Mouse (Mus musculus) embryonic stem cell, embryonic (primary cell): ENCODE measurements around the gene 9430097D07Rik.

ENCODE experiments used
- CTCF ChIA-PET, 4 experiments: fragments of 300-600 bp in 2 of 4; fragments of 350-600 bp in 2 of 4; sonication (Branson Sonifier 250); formaldehyde crosslinking; loops; one replicate each; lab custom pipeline; 2022; ENCODE audit warnings: inconsistent platforms in 2 of 4; lab: Charles Lee
- POLR2A ChIA-PET, 4 experiments: fragments of 300-600 bp in 2 of 4; fragments of 350-600 bp in 2 of 4; sonication (Branson Sonifier 250); formaldehyde crosslinking; loops; one replicate each; lab custom pipeline; 2022; ENCODE audit warnings: antibody characterized with exemption in 4 of 4, inconsistent platforms in 1 of 4; lab: Charles Lee

The 9430097D07Rik gene

GRCm38 (mm10) chr2:32537360-32537905, 38.1 kb downstream of the 9430097D07Rik start:
- CTCF ChIA-PET: interaction anchor here (0.8 to 3.9 kb wide), 11 partner anchors 29 to 300 kb away, joined by 3 to 18 read pairs (median 4); partner anchors contain the start of genes 9430097D07Rik (in 1 of the 4) and Pip5kl1 (in 1 of the 4)
- POLR2A ChIA-PET: interaction anchor here (0.6 to 4.4 kb wide), 50 partner anchors 8 to 325 kb away, joined by 3 to 37 read pairs (median 4); partner anchors contain the start of genes Dpm2 (in 2 of the 4), Cdk9 (in 1 of the 4), Eng (in 1 of the 4) and St6galnac4 (in 1 of the 4)

- ChIA-PET CTCF (interaction anchor here (0.6 to 3.9 kb wide), 15 partner anchors 13 to 300 kb away, joined by 3 to 18 read pairs (median 4); partner anchors contain the start of genes 9430097D07Rik (in 1 of the 4) and Pip5kl1 (in 1 of the 4)), POLR2A (interaction anchor here (0.5 to 4.4 kb wide), 71 partner anchors 8 to 466 kb away, joined by 3 to 37 read pairs (median 4); partner anchors contain the start of genes Dpm2 (in 3 of the 4), St6galnac4 (in 2 of the 4), 9430097D07Rik (in 1 of the 4) and Cdk9 (in 1 of the 4))
Measured at GRCm38 (mm10) chr2:32536634-32537359, 38.7 kb downstream of the 9430097D07Rik start.

GRCm38 (mm10) chr2:32536086-32536633, 39.3 kb downstream of the 9430097D07Rik start:
- POLR2A ChIA-PET: interaction anchor here (0.5 to 4.4 kb wide), 64 partner anchors 8 to 557 kb away, joined by 3 to 37 read pairs (median 4); partner anchors contain the start of genes Dpm2 (in 3 of the 4), St6galnac4 (in 2 of the 4), 9430097D07Rik (in 1 of the 4) and Pip5kl1 (in 1 of the 4)
- CTCF ChIA-PET: interaction anchor here (0.6 to 3.9 kb wide), 12 partner anchors 14 to 131 kb away, joined by 3 to 18 read pairs (median 4); no protein-coding TSS in a partner anchor

- POLR2A ChIA-PET: interaction anchor here in 3 of 4 experiments (0.6 to 4.4 kb wide), 43 partner anchors 8 to 426 kb away, joined by 3 to 37 read pairs (median 4); partner anchors contain the start of genes Dpm2 (in 3 of the 3), 9430097D07Rik (in 1 of the 3), Lrsam1 (in 1 of the 3) and Pip5kl1 (in 1 of the 3)
Measured at GRCm38 (mm10) chr2:32535501-32535991, 39.9 kb downstream of the 9430097D07Rik start.

GRCm38 (mm10) chr2:32534733-32535471, 40.6 kb downstream of the 9430097D07Rik start, which contains the start of gene Fam102a:
Fam102a (plus strand) TSS chr2:32535332.
- ChIA-PET POLR2A (interaction anchor here in 3 of 4 experiments (0.6 to 4.4 kb wide), 34 partner anchors 9 to 426 kb away, joined by 3 to 37 read pairs (median 4); partner anchors contain the start of genes Dpm2 (in 2 of the 3), Lrsam1 (in 1 of the 3), Rpl12 (in 1 of the 3) and Slc25a25 (in 1 of the 3)), CTCF (interaction anchor here in 2 of 4 experiments (0.5 to 3.9 kb wide), 5 partner anchors 31 to 374 kb away, joined by 3 to 18 read pairs (median 4); no protein-coding TSS in a partner anchor)

More at GRCm38 (mm10) chr2:32535501-32535991, 39.9 kb downstream of the 9430097D07Rik start:
- CTCF ChIA-PET: interaction anchor here in 2 of 4 experiments (0.5 to 3.9 kb wide), 4 partner anchors 31 to 375 kb away, joined by 3 to 18 read pairs (median 4); no protein-coding TSS in a partner anchor

- CTCF ChIA-PET: interaction anchor here in 1 of 4 experiments (0.6 to 3.9 kb wide), 3 partner anchors 45 to 140 kb away, joined by 4 to 18 read pairs (median 6); no protein-coding TSS in a partner anchor
- POLR2A ChIA-PET: interaction anchor here in 3 of 4 experiments (0.6 to 4.4 kb wide), 29 partner anchors 8 to 427 kb away, joined by 3 to 37 read pairs (median 4); partner anchors contain the start of genes Dpm2 (in 1 of the 3), Lrsam1 (in 1 of the 3) and Rpl12 (in 1 of the 3)
Measured at GRCm38 (mm10) chr2:32534061-32534732, 41.3 kb downstream of the 9430097D07Rik start.

- ChIA-PET CTCF (interaction anchor here in 1 of 4 experiments (0.6 kb wide), 1 partner anchor 70 kb away, joined by 3 read pairs; no protein-coding TSS in a partner anchor), POLR2A (interaction anchor here in 2 of 4 experiments (0.6 to 4.4 kb wide), 10 partner anchors 8 to 102 kb away, joined by 3 to 37 read pairs (median 4); partner anchors contain the start of gene Dpm2 (in 1 of the 2))
Measured at GRCm38 (mm10) chr2:32533163-32533562, 42.3 kb downstream of the 9430097D07Rik start.

- CTCF ChIA-PET: no interaction called here
- POLR2A ChIA-PET: no interaction called here
Measured at GRCm38 (mm10) chr2:32530479-32530878, 45.0 kb downstream of the 9430097D07Rik start.

- POLR2A ChIA-PET: interaction anchor here in 3 of 4 experiments (0.6 to 1.3 kb wide), 7 partner anchors 8 to 187 kb away, joined by 3 to 5 read pairs (median 3); partner anchors contain the start of gene Dpm2 (in 1 of the 3)
- CTCF ChIA-PET: interaction anchor here in 2 of 4 experiments (0.5 to 1.2 kb wide), 2 partner anchors 41 to 45 kb away, joined by 4 to 5 read pairs; no protein-coding TSS in a partner anchor
Measured at GRCm38 (mm10) chr2:32528326-32528725, 47.2 kb downstream of the 9430097D07Rik start.

GRCm38 (mm10) chr2:32527468-32527966, 48.0 kb downstream of the 9430097D07Rik start:
- POLR2A ChIA-PET: interaction anchor here (0.5 to 1.3 kb wide), 5 partner anchors 8 to 122 kb away, joined by 3 to 4 read pairs (median 3); no protein-coding TSS in a partner anchor

GRCm38 (mm10) chr2:32525816-32526215, 49.7 kb downstream of the 9430097D07Rik start:
- POLR2A ChIA-PET: interaction anchor here in 3 of 4 experiments (0.7 to 3.8 kb wide), 11 partner anchors 8 to 238 kb away, joined by 3 to 37 read pairs (median 3); partner anchors contain the start of genes Fam102a (in 2 of the 3), Swi5 (in 2 of the 3) and Dpm2 (in 1 of the 3)
- CTCF ChIA-PET: interaction anchor here in 1 of 4 experiments (1.2 kb wide), 1 partner anchor 57 kb away, joined by 3 read pairs; no protein-coding TSS in a partner anchor

More at GRCm38 (mm10) chr2:32527468-32527966, 48.0 kb downstream of the 9430097D07Rik start:
- CTCF ChIA-PET: no interaction called here

GRCm38 (mm10) chr2:32524536-32525031, 50.9 kb downstream of the 9430097D07Rik start:
- ChIA-PET POLR2A (interaction anchor here in 3 of 4 experiments (0.6 to 3.8 kb wide), 13 partner anchors 7 to 237 kb away, joined by 3 to 37 read pairs (median 3); partner anchors contain the start of genes Dpm2 (in 1 of the 3), Fam102a (in 1 of the 3) and Swi5 (in 1 of the 3)), CTCF (interaction anchor here in 2 of 4 experiments (0.7 to 1.3 kb wide), 4 partner anchors 42 to 120 kb away, joined by 3 to 4 read pairs (median 4); partner anchors contain the start of gene Pip5kl1 (in 1 of the 2))
